Mouse (Mus musculus) thymus, postnatal 10 days (tissue): ENCODE results near the gene Tns2.

Experiments used
- DNase-seq, 2 experiments: peaks; one replicate each; pipeline ENCODE4 v3.0.0; 2021; ENCODE audit warnings: low spot score in 2 of 2

Tns2 gene

GRCm38 (mm10) chr15:102092222-102092621, 8.0 kb upstream of the Tns2 start:
- no peak for DNase-seq

GRCm38 (mm10) chr15:102094157-102094556, 6.1 kb upstream of the Tns2 start:
- no peak for DNase-seq

GRCm38 (mm10) chr15:102094988-102095387, 5.2 kb upstream of the Tns2 start:
- DNase-seq: no peak

- no peak for DNase-seq
Measured at GRCm38 (mm10) chr15:102097147-102097915, 2.9 kb upstream of the Tns2 start.

GRCm38 (mm10) chr15:102097991-102098555, 2.1 kb upstream of the Tns2 start:
- DNase-seq: no peak

- DNase-seq: no peak
Measured at GRCm38 (mm10) chr15:102099260-102099659, 953 bp upstream of the Tns2 start.

- no peak for DNase-seq
Measured at GRCm38 (mm10) chr15:102099771-102100160, 447 bp upstream of the Tns2 start.

GRCm38 (mm10) chr15:102100996-102101671, 921 bp downstream of the Tns2 start:
- no peak for DNase-seq

- no peak for DNase-seq
Measured at GRCm38 (mm10) chr15:102101672-102102541, 1.7 kb downstream of the Tns2 start.

GRCm38 (mm10) chr15:102102548-102103121, 2.4 kb downstream of the Tns2 start:
- no peak for DNase-seq

GRCm38 (mm10) chr15:102103371-102103946, 3.2 kb downstream of the Tns2 start:
- DNase-seq: no peak

- no peak for DNase-seq
Measured at GRCm38 (mm10) chr15:102103947-102104555, 3.8 kb downstream of the Tns2 start.

GRCm38 (mm10) chr15:102105360-102105759, 5.1 kb downstream of the Tns2 start:
- no peak for DNase-seq

GRCm38 (mm10) chr15:102105764-102106730, 5.8 kb downstream of the Tns2 start:
- peak; percentile 36 to 45 for DNase-seq

- no peak for DNase-seq
Measured at GRCm38 (mm10) chr15:102106754-102107456, 6.7 kb downstream of the Tns2 start.

- DNase-seq: peak; percentile 46 to 72
Measured at GRCm38 (mm10) chr15:102107689-102108573, 7.7 kb downstream of the Tns2 start.

- DNase-seq: peak; percentile 61 to 80
Measured at GRCm38 (mm10) chr15:102108651-102109525, 8.7 kb downstream of the Tns2 start.
